Comparison of ENCODE assay signal across 17 mouse cellular contexts in genomic region chr3:127463816-127464480, GRCm38 (mm10). TPM values are rescaled to one million over a fixed set of nuclear protein-coding genes. Genes with fewer than 3 reads are reported as not detected.
DNase-seq lines count a peak whose midpoint lies in the region; ATAC-seq lines count a peak whose summit lies in the region.
"Had no signal": no experiment of that assay in that cellular context is flagged by ENCODE, and none has a peak within 500 bp of the region (broad histone marks: within the 10 kb centered on the region; RNA-seq: fewer than 3 reads in every experiment).

No protein-coding gene starts in this region.

- no peaks in the 10 kb centered on the region for H3K9me3 ChIP-seq in forebrain, embryonic 14.5 days (replicated peaks; ENCODE audit: control insufficient read depth, low read length)
- H3K9me3 ChIP-seq in midbrain, embryonic 13.5 days = no peaks in the 10 kb centered on the region
- H3K9me3 ChIP-seq: G1E had no signal

- DNase-seq in heart, adult 11 months = peak; percentile 69
- DNase-seq in heart, adult 18-20 months = no peak
- DNase-seq in R1 (ENCODE audit: low read depth, low spot score) (peak; percentile 48), MN1 (ENCODE audit: low spot score) (no peak)
- DNase-seq in forebrain, embryonic 14.5 days (ENCODE audit: low spot score) = peak; percentile 85
- DNase-seq in cerebellum, postnatal 25 days = no peak
- DNase-seq in urinary bladder, postnatal 36 days (ENCODE audit: low spot score in 2 of 2) = no peak
- DNase-seq: adrenal gland, postnatal 25 days; cerebellum, postnatal 14 days; kidney, adult 11 months; kidney, postnatal 14 days; liver; lung, adult 2 months; thymus, adult 18-20 months had no signal

- ATAC-seq in forebrain, embryonic 14.5 days = peak; percentile 83
- ATAC-seq in midbrain, embryonic 13.5 days = peak; percentile 75

- H3K27me3 ChIP-seq in forebrain, embryonic 14.5 days (replicated peaks; ENCODE audit: control insufficient read depth, insufficient read depth, low read length) = no peaks in the 10 kb centered on the region
- H3K27me3 ChIP-seq in midbrain, embryonic 13.5 days = peaks cover 3% of the 10 kb centered on the region; the same call in 1 of the 2 replicates

- H3K4me2 ChIP-seq in forebrain, embryonic 14.5 days (ENCODE audit: low read length) = 0 out of 2 replicates have a peak overlapping the region, but pooled peaks have one; percentile 1
- peak overlapping the region; percentile 30 for H3K4me2 ChIP-seq in midbrain, embryonic 13.5 days (replicated peaks)

- H3K4me3 ChIP-seq in forebrain, embryonic 14.5 days (ENCODE audit: low read depth, low read length) = no peak overlapping the region
- no peak overlapping the region for H3K4me3 ChIP-seq in midbrain, embryonic 13.5 days (replicated peaks)
- H3K4me3 ChIP-seq: myocyte had no signal

- H3K27ac ChIP-seq in forebrain, embryonic 14.5 days (ENCODE audit: low read depth, low read length) = no peak overlapping the region
- peak overlapping the region; percentile 67 for H3K27ac ChIP-seq in midbrain, embryonic 13.5 days

- H3K9ac ChIP-seq in forebrain, embryonic 14.5 days (ENCODE audit: low read length) = no peak overlapping the region
- H3K9ac ChIP-seq in midbrain, embryonic 13.5 days (replicated peaks) = no peak overlapping the region

- 4% methylated on average over 14 of the region's 14 CpGs for WGBS in forebrain, embryonic 14.5 days
- 4% methylated on average over 14 of the region's 14 CpGs for WGBS in midbrain, embryonic 13.5 days

- H3K4me1 ChIP-seq in forebrain, embryonic 14.5 days (ENCODE audit: control insufficient read depth, insufficient read depth, low read length) = peaks cover 11% of the 10 kb centered on the region
- H3K4me1 ChIP-seq in midbrain, embryonic 13.5 days (replicated peaks) = peaks cover 24% of the 10 kb centered on the region

- no peaks in the 10 kb centered on the region for H3K36me3 ChIP-seq in forebrain, embryonic 14.5 days (ENCODE audit: control insufficient read depth, insufficient read depth, low read length)
- H3K36me3 ChIP-seq in midbrain, embryonic 13.5 days = no peaks in the 10 kb centered on the region

RNA-seq across cellular contexts. Expression of gene Ank2, which starts 35.2 kb away (rescaled TPM):
- 100 to 1,000 TPM; 310 to 323 TPM for total RNA-seq in heart, adult 18-20 months (2021)
- 61.8 and 116 TPM in 2 replicates for polyA plus RNA-seq in forebrain, embryonic 14.5 days (2014; fragmentation: Nextera tagmentation; extraction: Ambion mirVana)
- polyA plus RNA-seq in midbrain, embryonic 13.5 days (2015; fragmentation: Nextera tagmentation; extraction: Ambion mirVana) = 186 and 204 TPM in 2 replicates

Comparison
In these comparisons a context has a peak if more than half of its experiments do, and no peak if none do; other contexts are left out.
1. DNase-seq: peak in heart, adult 11 months (single experiment), R1 (single experiment) and forebrain, embryonic 14.5 days (single experiment); none in heart, adult 18-20 months (0 of 2), cerebellum, postnatal 25 days (0 of 2), urinary bladder, postnatal 36 days (0 of 2) and MN1 (single experiment).